28 mouse cellular contexts compared by ENCODE assay signal in the genomic region with DNA sequence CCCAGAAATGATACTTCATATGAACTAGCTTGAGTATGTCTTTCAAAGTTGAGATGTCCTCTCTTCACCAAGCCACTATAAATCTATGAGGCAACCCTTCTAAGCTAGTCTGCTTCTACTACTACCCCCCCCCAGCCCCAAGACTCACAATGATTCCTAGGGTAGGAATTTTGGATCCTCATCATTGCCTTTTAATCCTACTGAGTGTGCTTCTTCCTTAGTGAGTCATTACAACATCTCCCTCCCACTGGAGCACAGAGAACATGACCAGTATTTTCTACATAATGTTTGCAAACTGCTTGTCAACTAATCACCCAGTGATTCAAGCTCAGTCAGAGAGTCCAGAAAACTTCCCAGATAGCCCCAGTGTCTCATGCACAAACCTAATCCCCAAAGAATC.
"Had no signal": no experiment of that assay in that cellular context is flagged by ENCODE, and none has a peak within 500 bp of the region (broad histone marks: within the 10 kb centered on the region; RNA-seq: fewer than 3 reads in every experiment).

No protein-coding gene starts in this region.

- H3K27me3 ChIP-seq: heart, embryonic 13.5 days; heart, embryonic 15.5 days; hindbrain, embryonic 12.5 days; kidney, embryonic 15.5 days; limb, embryonic 15.5 days; liver, embryonic 12.5 days had no signal

- H3K36me3 ChIP-seq: heart, embryonic 13.5 days; heart, embryonic 15.5 days; hindbrain, embryonic 10.5 days; hindbrain, embryonic 12.5 days; kidney, embryonic 15.5 days; limb, embryonic 13.5 days; limb, embryonic 15.5 days; liver, embryonic 12.5 days had no signal

- H3K4me1 ChIP-seq: hindbrain, embryonic 10.5 days; hindbrain, embryonic 12.5 days; kidney, embryonic 15.5 days; limb, embryonic 13.5 days; limb, embryonic 15.5 days; liver, embryonic 12.5 days had no signal

- H3K4me3 ChIP-seq: gastrocnemius, adult 2 months; heart, adult 2 months; heart, embryonic 13.5 days; heart, embryonic 15.5 days; hindbrain, embryonic 10.5 days; hindbrain, embryonic 12.5 days; kidney, embryonic 15.5 days; limb, embryonic 13.5 days; limb, embryonic 15.5 days; liver, embryonic 12.5 days had no signal

- H3K9ac ChIP-seq: heart, embryonic 13.5 days; heart, embryonic 15.5 days; hindbrain, embryonic 12.5 days; hindbrain, embryonic 14.5 days; kidney, embryonic 15.5 days; limb, embryonic 13.5 days; limb, embryonic 15.5 days; liver, embryonic 12.5 days; liver, embryonic 14.5 days had no signal

- DNase-seq: gastrocnemius, adult 2 months; gastrocnemius, postnatal 10 days; gastrocnemius, postnatal 25 days; heart, adult 2 months; heart, postnatal 14 days; heart, postnatal 36 days; kidney, adult 11 months; kidney, adult 2 months; kidney, adult 9 months; kidney, postnatal 14 days; kidney, postnatal 36 days; layer of hippocampus, adult 9-11 months; layer of hippocampus, postnatal 36 days; left cerebral cortex, postnatal 4 days had no signal

- ATAC-seq: hindbrain, postnatal 0 days; intestine, embryonic 16.5 days; liver, embryonic 12.5 days had no signal

- H3K9me3 ChIP-seq: heart, embryonic 13.5 days; heart, embryonic 15.5 days; hindbrain, embryonic 10.5 days; hindbrain, embryonic 12.5 days; kidney, embryonic 15.5 days; limb, embryonic 13.5 days; limb, embryonic 15.5 days; liver, embryonic 12.5 days had no signal

- H3K4me2 ChIP-seq: heart, embryonic 11.5 days; heart, embryonic 13.5 days; heart, embryonic 15.5 days; hindbrain, embryonic 12.5 days; hindbrain, embryonic 14.5 days; kidney, embryonic 15.5 days; limb, embryonic 13.5 days; limb, embryonic 15.5 days; liver, embryonic 12.5 days had no signal

- H3K27ac ChIP-seq: gastrocnemius, adult 2 months; heart, adult 2 months; heart, embryonic 13.5 days; heart, embryonic 15.5 days; hindbrain, embryonic 10.5 days; hindbrain, embryonic 12.5 days; hindbrain, embryonic 14.5 days; hindbrain, postnatal 0 days; kidney, embryonic 15.5 days; kidney, postnatal 0 days; limb, embryonic 13.5 days; limb, embryonic 15.5 days; liver, embryonic 12.5 days; liver, embryonic 14.5 days had no signal
